Mouse (Mus musculus) Muller cell, postnatal 12 days (primary cell): Measurements from ENCODE around the gene P2rx3.

Experiments
- DNase-seq: peaks from one replicate; pipeline ENCODE4 v3.0.0-alpha.2; 2015; ENCODE audit errors: inconsistent ontology term

P2rx3 gene

GRCm38 (mm10) chr2:85037047-85038026 is at the start of gene P2rx3, which contains the start of gene Ssrp1:
Gene P2rx3 (minus strand): TSS chr2:85037462.
Gene Ssrp1 (plus strand): TSS chr2:85037234.
- peak; percentile 92 for DNase-seq

GRCm38 (mm10) chr2:85073751-85074150 is 36.5 kb upstream of the P2rx3 start:
- DNase-seq, result no peak

- no peak for DNase-seq
Measured at GRCm38 (mm10) chr2:85071921-85072320, 34.7 kb upstream of the P2rx3 start.

GRCm38 (mm10) chr2:85070086-85070485 is 32.8 kb upstream of the P2rx3 start:
- DNase-seq, result no peak

- DNase-seq, result no peak
Measured at GRCm38 (mm10) chr2:85068626-85069025, 31.4 kb upstream of the P2rx3 start.

- DNase-seq, result no peak
Measured at GRCm38 (mm10) chr2:85067903-85068625, 30.8 kb upstream of the P2rx3 start.

GRCm38 (mm10) chr2:85066937-85067336 is 29.7 kb upstream of the P2rx3 start:
- no peak for DNase-seq

- DNase-seq, result no peak
Measured at GRCm38 (mm10) chr2:85065141-85065875, 28.0 kb upstream of the P2rx3 start.

- DNase-seq, result peak; percentile 42
Measured at GRCm38 (mm10) chr2:85061107-85061541, 23.9 kb upstream of the P2rx3 start.

- peak; percentile 68 for DNase-seq
Measured at GRCm38 (mm10) chr2:85060591-85061060, 23.4 kb upstream of the P2rx3 start.

- no peak for DNase-seq
Measured at GRCm38 (mm10) chr2:85059677-85060076, 22.4 kb upstream of the P2rx3 start.

GRCm38 (mm10) chr2:85056711-85057110 is 19.4 kb upstream of the P2rx3 start:
- no peak for DNase-seq

- DNase-seq, result no peak
Measured at GRCm38 (mm10) chr2:85053192-85053816, 16.0 kb upstream of the P2rx3 start.

GRCm38 (mm10) chr2:85050746-85051145 is 13.5 kb upstream of the P2rx3 start:
- DNase-seq, result no peak

GRCm38 (mm10) chr2:85050001-85050634 is 12.9 kb upstream of the P2rx3 start:
- DNase-seq, result peak; percentile 94

- DNase-seq, result peak; percentile 73
Measured at GRCm38 (mm10) chr2:85049277-85049676, 12.0 kb upstream of the P2rx3 start.

GRCm38 (mm10) chr2:85048168-85048751 is 11.0 kb upstream of the P2rx3 start:
- DNase-seq, result peak; percentile 80

- peak; percentile 96 for DNase-seq
Measured at GRCm38 (mm10) chr2:85047596-85048167, 10.4 kb upstream of the P2rx3 start, which contains the start of gene Tnks1bp1. Gene Tnks1bp1 (plus strand): TSS chr2:85048022.

- no peak for DNase-seq
Measured at GRCm38 (mm10) chr2:85047081-85047480, 9.8 kb upstream of the P2rx3 start.

GRCm38 (mm10) chr2:85046222-85046621 is 9.0 kb upstream of the P2rx3 start:
- no peak for DNase-seq
